Mouse (Mus musculus) MEL (cell line): ENCODE measurements at regions not wholly inside any gene's neighbourhood (a gene's known extent, or its start where the extent isn't known, plus 50 kb on each side); places are given as distances from the start of the nearest gene placed in this dataset.

Experiments
- EP300 ChIP-seq, 2 experiments: IDR thresholded peaks; 2 replicates each; pipeline ENCODE4 v1.6.1; 2011; ENCODE audit warnings: improper control_type of control experiment in 2 of 2, low read length in 2 of 2, low read depth in 1 of 2, mild to moderate bottlenecking in 1 of 2
- GABPA ChIP-seq: IDR thresholded peaks from 2 replicates; pipeline ENCODE4 v1.6.1; 2012; ENCODE audit warnings: low read depth, mild to moderate bottlenecking, inconsistent platforms, low read length, improper control_type of control experiment, moderate library complexity
- POLR2A ChIP-seq, 2 experiments: IDR thresholded peaks; 2 replicates each; pipeline ENCODE4 v1.6.1; 2011 to 2012; ENCODE audit warnings: low read length in 2 of 2, mild to moderate bottlenecking in 2 of 2, control low read depth in 1 of 2, improper control_type of control experiment in 1 of 2, low read depth in 1 of 2, moderate library complexity in 1 of 2; ENCODE audit not compliant: control insufficient read depth in 1 of 2, insufficient read depth in 1 of 2, poor library complexity in 1 of 2
- POLR2AphosphoS5 ChIP-seq: IDR thresholded peaks from 2 replicates; pipeline ENCODE4 v1.6.1; 2012; ENCODE audit warnings: low read depth, borderline replicate concordance, mild to moderate bottlenecking, inconsistent platforms, low read length, moderate library complexity, mixed read lengths
- RAD21 ChIP-seq: IDR thresholded peaks from 2 replicates; pipeline ENCODE4 v1.6.1; 2011; ENCODE audit warnings: mild to moderate bottlenecking, low read depth, low read length, improper control_type of control experiment
- TBP ChIP-seq: IDR thresholded peaks from 2 replicates; pipeline ENCODE4 v1.8.0; 2011; ENCODE audit warnings: low read depth, low read length, improper control_type of control experiment

GRCm38 (mm10) chr2:34065090-34065489 lies 177.3 kb upstream of the Mvb12b start:
- TF ChIP-seq POLR2A (IDR thresholded peaks at IDR 0.05; ENCODE audit: control insufficient read depth in 1 of 2, insufficient read depth in 1 of 2, low read depth in 1 of 2, low read length in 2 of 2, poor library complexity in 1 of 2) (no peak), EP300 (IDR thresholded peaks at IDR 0.05; ENCODE audit: low read depth in 1 of 2, low read length in 2 of 2) (no peak), TBP (no peak), GABPA (no peak), RAD21 (no peak), POLR2AphosphoS5 (no peak)
